In genomic region chr15:67780856-67781255, GRCm38 (mm10) we compare ENCODE assay signal across 16 mouse cellular contexts.
A peak's percentile ranks its signal among the peaks of the same experiment; 100 is the strongest.
DNase-seq lines count a peak whose midpoint lies in the region; ATAC-seq and TF ChIP-seq lines count a peak whose summit lies in the region.
"Had no signal": no experiment of that assay in that cellular context is flagged by ENCODE, and none has a peak within 500 bp of the region (broad histone marks: within the 10 kb centered on the region; RNA-seq: fewer than 3 reads in every experiment).

No protein-coding gene starts in this region.

- H3K27ac ChIP-seq in heart, embryonic 10.5 days: no peak overlapping the region
- no peak overlapping the region for H3K27ac ChIP-seq in intestine, embryonic 15.5 days
- no peak overlapping the region for H3K27ac ChIP-seq in midbrain, postnatal 0 days (ENCODE audit: low read depth, low read length)
- H3K27ac ChIP-seq: hindbrain, embryonic 15.5 days; left cerebral cortex, adult 2 months had no signal

- H3K36me3 ChIP-seq in heart, embryonic 10.5 days: no peaks in the 10 kb centered on the region
- H3K36me3 ChIP-seq in intestine, embryonic 15.5 days: no peaks in the 10 kb centered on the region
- no peaks in the 10 kb centered on the region for H3K36me3 ChIP-seq in midbrain, postnatal 0 days (ENCODE audit: insufficient read depth, low read length)
- H3K36me3 ChIP-seq: heart, embryonic 12.5 days; hindbrain, embryonic 15.5 days had no signal

- no peaks in the 10 kb centered on the region for H3K27me3 ChIP-seq in heart, embryonic 10.5 days (ENCODE audit: insufficient read depth, poor library complexity, severe bottlenecking)
- no peaks in the 10 kb centered on the region for H3K27me3 ChIP-seq in intestine, embryonic 15.5 days (replicated peaks)
- H3K27me3 ChIP-seq in midbrain, postnatal 0 days (ENCODE audit: insufficient read depth, low read length): no peaks in the 10 kb centered on the region
- H3K27me3 ChIP-seq: heart, embryonic 12.5 days; hindbrain, embryonic 15.5 days had no signal

- WGBS in heart, embryonic 10.5 days: 74% methylated on average over 2 of the region's 2 CpGs
- WGBS in intestine, embryonic 15.5 days: 63% methylated on average over 2 of the region's 2 CpGs
- 71% methylated on average over 2 of the region's 2 CpGs for WGBS in midbrain, postnatal 0 days

- no peak overlapping the region for H3K4me2 ChIP-seq in intestine, embryonic 15.5 days (replicated peaks)
- no peak overlapping the region for H3K4me2 ChIP-seq in midbrain, postnatal 0 days (ENCODE audit: low read depth, low read length, poor library complexity, severe bottlenecking)
- H3K4me2 ChIP-seq: heart, embryonic 12.5 days; hindbrain, embryonic 15.5 days had no signal

- ATAC-seq in intestine, embryonic 15.5 days: peak; percentile 86
- no peak for ATAC-seq in midbrain, postnatal 0 days (ENCODE audit: low FRiP score)

- H3K4me3 ChIP-seq in heart, embryonic 10.5 days: no peak overlapping the region
- no peak overlapping the region for H3K4me3 ChIP-seq in intestine, embryonic 15.5 days (replicated peaks)
- H3K4me3 ChIP-seq in midbrain, postnatal 0 days (ENCODE audit: low read depth, low read length): no peak overlapping the region
- H3K4me3 ChIP-seq: heart, embryonic 12.5 days; hindbrain, embryonic 15.5 days; left cerebral cortex, adult 2 months had no signal

- H3K9ac ChIP-seq in intestine, embryonic 15.5 days: no peak overlapping the region
- no peak overlapping the region for H3K9ac ChIP-seq in midbrain, postnatal 0 days (replicated peaks; ENCODE audit: low read length, poor library complexity, severe bottlenecking)
- H3K9ac ChIP-seq: heart, embryonic 12.5 days; hindbrain, embryonic 15.5 days had no signal

- no peak for TF ChIP-seq CTCF in midbrain, postnatal 0 days (IDR thresholded peaks at IDR 0.05)

- peak; percentile 40 to 67 for DNase-seq in heart, adult 9 months (ENCODE audit: low spot score in 2 of 2)
- DNase-seq in heart, embryonic 10.5 days (ENCODE audit: low spot score): no peak
- DNase-seq in right cerebral cortex, adult 18-20 months: peak; percentile 12
- no peak for DNase-seq in right cerebral cortex, postnatal 4 days
- no peak for DNase-seq in thymus, adult 18-20 months
- DNase-seq in midbrain, postnatal 0 days (ENCODE audit: low spot score): no peak
- no peak for DNase-seq in adrenal gland, adult 8-10 months
- DNase-seq: adrenal gland, postnatal 36 days; cerebellum, adult 2 months; kidney, postnatal 36 days; lung, postnatal 10 days; thymus, postnatal 4 days had no signal

- H3K4me1 ChIP-seq in heart, embryonic 10.5 days: no peaks in the 10 kb centered on the region
- H3K4me1 ChIP-seq in intestine, embryonic 15.5 days (replicated peaks): no peaks in the 10 kb centered on the region
- no peaks in the 10 kb centered on the region for H3K4me1 ChIP-seq in midbrain, postnatal 0 days (ENCODE audit: insufficient read depth, low read length)
- H3K4me1 ChIP-seq: heart, embryonic 12.5 days; hindbrain, embryonic 15.5 days had no signal

- no peaks in the 10 kb centered on the region for H3K9me3 ChIP-seq in heart, embryonic 10.5 days
- no peaks in the 10 kb centered on the region for H3K9me3 ChIP-seq in intestine, embryonic 15.5 days
- no peaks in the 10 kb centered on the region for H3K9me3 ChIP-seq in midbrain, postnatal 0 days (ENCODE audit: low read length)
- H3K9me3 ChIP-seq: heart, embryonic 12.5 days; hindbrain, embryonic 15.5 days had no signal

Comparison
In these comparisons a context has a peak if more than half of its experiments do, and no peak if none do; other contexts are left out.
1. DNase-seq: peak in heart, adult 9 months (2 of 2) and right cerebral cortex, adult 18-20 months (single experiment); none in heart, embryonic 10.5 days (single experiment), right cerebral cortex, postnatal 4 days (single experiment), thymus, adult 18-20 months (0 of 2), midbrain, postnatal 0 days (single experiment) and adrenal gland, adult 8-10 months (single experiment).